Mouse (Mus musculus) CD4-positive, CD25-positive, alpha-beta regulatory T cell, adult 4 months (primary cell): Measurements from ENCODE around the gene 1300017J02Rik. TPM values are rescaled to one million over a fixed set of nuclear protein-coding genes. Genes with fewer than 3 reads are reported as not detected.

Experiments used
- ATAC-seq: one replicate; pipeline ENCODE4 v1.8.0; 2017
- polyA plus RNA-seq, 2 experiments: library from polyadenylated mRNA; unstranded; fragments of 100-300 nt; shearing (Covaris generic); gene quantifications; one replicate each; pipeline ENCODE4 v1.2.1; 2017

1300017J02Rik gene
- polyA plus RNA-seq, 2 experiments from 2014 or later = not detected

GRCm38 (mm10) chr9:103212654-103213420 is 92.0 kb downstream of the 1300017J02Rik start:
- ATAC-seq = no peak

- no peak for ATAC-seq
Measured at GRCm38 (mm10) chr9:103208802-103209423, 96.0 kb downstream of the 1300017J02Rik start.

- ATAC-seq = peak; percentile 98
Measured at GRCm38 (mm10) chr9:103207846-103208245, 97.0 kb downstream of the 1300017J02Rik start.

GRCm38 (mm10) chr9:103205786-103206185 is 99.1 kb downstream of the 1300017J02Rik start:
- no peak for ATAC-seq

- peak; percentile 99 for ATAC-seq
Measured at GRCm38 (mm10) chr9:103201561-103202260, 103.2 kb downstream of the 1300017J02Rik start, which contains the start of gene Srprb. TSS of gene Srprb (minus strand) at chr9:103202137.

Other genes with a start within 250 kb of the 1300017J02Rik start
- gene Rab6b, start 193.3 kb downstream of the 1300017J02Rik start, polyA plus RNA-seq = 10 to 100 TPM in 1 of 2 experiments, 1 to 10 TPM in 1; 9.8 to 13.3 TPM
- 10 to 100 TPM; 33.7 to 43.1 TPM for gene Srprb, start 102.9 kb downstream of the 1300017J02Rik start, polyA plus RNA-seq
- gene Gm20425, start 74.8 kb downstream of the 1300017J02Rik start, polyA plus RNA-seq = 1 to 10 TPM; 1.5 to 4.2 TPM
- 1 to 10 TPM; 3.0 to 5.8 TPM for gene Trf, start 74.6 kb downstream of the 1300017J02Rik start, polyA plus RNA-seq
- 10 to 100 TPM; 25.0 to 27.5 TPM for gene Topbp1, start 133 bp upstream of the 1300017J02Rik start, polyA plus RNA-seq
- gene Cdv3, start 60.8 kb upstream of the 1300017J02Rik start, polyA plus RNA-seq = 100 to 1,000 TPM in 1 of 2 experiments, 10 to 100 TPM in 1; 97.5 to 227 TPM
- gene Bfsp2, start 175.3 kb upstream of the 1300017J02Rik start, polyA plus RNA-seq = 1 to 10 TPM in 1 of 2 experiments, under 1 TPM in 1; 0.54 to 4.1 TPM